Mouse (Mus musculus) myocyte (in vitro differentiated cells): ENCODE data around the gene Bglap.

Experiments
- CEBPB ChIP-seq: IDR thresholded peaks from 2 replicates; pipeline ENCODE4 v1.6.1; 2011; ENCODE audit warnings: mild to moderate bottlenecking, moderate library complexity; ENCODE audit not compliant: poor library complexity, insufficient read depth, severe bottlenecking
- MYOD1 ChIP-seq, 3 experiments: IDR thresholded peaks; one replicate each; pipeline ENCODE4 v1.6.1; 2011; ENCODE audit warnings: control low read depth in 2 of 3, low read depth in 2 of 3, mild to moderate bottlenecking in 2 of 3, moderate library complexity in 1 of 3; ENCODE audit not compliant: insufficient read length in 2 of 3, control insufficient read depth in 1 of 3
- POLR2A ChIP-seq: IDR thresholded peaks from one replicate; pipeline ENCODE4 v1.6.1; 2011; ENCODE audit warnings: low read depth, mild to moderate bottlenecking, control low read depth, moderate library complexity; ENCODE audit not compliant: insufficient read length
- POLR2AphosphoS2 ChIP-seq: IDR thresholded peaks from one replicate; pipeline ENCODE4 v1.6.1; 2011; ENCODE audit warnings: low read depth, control low read depth; ENCODE audit not compliant: insufficient read length
- TCF12 ChIP-seq: IDR thresholded peaks from one replicate; pipeline ENCODE4 v1.6.1; 2011; ENCODE audit warnings: mild to moderate bottlenecking, control low read depth; ENCODE audit not compliant: poor library complexity, insufficient read depth, severe bottlenecking

DNA sequence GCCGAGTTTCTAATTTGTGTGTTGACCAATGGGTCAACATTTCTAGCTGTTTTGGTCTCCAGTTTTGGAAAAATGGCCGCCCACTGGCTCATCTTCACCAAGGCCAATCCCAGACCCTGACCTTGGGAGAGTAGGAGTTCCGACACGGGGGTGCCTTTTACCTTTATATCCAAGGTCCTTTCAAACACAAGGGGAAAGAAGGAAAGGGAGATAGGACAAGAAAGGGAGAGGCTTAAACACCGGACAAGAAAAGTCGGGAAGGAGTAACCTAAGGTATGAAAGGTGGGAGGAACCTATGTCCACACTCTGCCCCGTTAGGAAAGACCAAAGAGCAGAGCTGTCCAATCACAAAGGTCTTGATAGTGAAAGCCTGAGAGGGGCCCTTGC lies 26.4 kb upstream of the Bglap start:
- TF ChIP-seq CEBPB (no peak), POLR2AphosphoS2 (no peak), POLR2A (no peak), TCF12 (no peak), MYOD1 (IDR thresholded peaks at IDR 0.05; ENCODE audit: control insufficient read depth in 1 of 3, insufficient read length in 2 of 3, low read depth in 2 of 3) (no peak)
